Mouse (Mus musculus) bone marrow macrophage, adult 2 months (primary cell): ENCODE data around the gene Slc4a4.

Source experiments
- CTCF ChIP-seq: IDR thresholded peaks from 2 replicates; pipeline ENCODE4 v1.5.1; 2012; ENCODE audit warnings: low read depth, mild to moderate bottlenecking, low read length, moderate library complexity
- POLR2A ChIP-seq: IDR thresholded peaks from 2 replicates; pipeline ENCODE4 v1.6.1; 2012; ENCODE audit warnings: mild to moderate bottlenecking, low read depth, low read length, borderline replicate concordance

DNA sequence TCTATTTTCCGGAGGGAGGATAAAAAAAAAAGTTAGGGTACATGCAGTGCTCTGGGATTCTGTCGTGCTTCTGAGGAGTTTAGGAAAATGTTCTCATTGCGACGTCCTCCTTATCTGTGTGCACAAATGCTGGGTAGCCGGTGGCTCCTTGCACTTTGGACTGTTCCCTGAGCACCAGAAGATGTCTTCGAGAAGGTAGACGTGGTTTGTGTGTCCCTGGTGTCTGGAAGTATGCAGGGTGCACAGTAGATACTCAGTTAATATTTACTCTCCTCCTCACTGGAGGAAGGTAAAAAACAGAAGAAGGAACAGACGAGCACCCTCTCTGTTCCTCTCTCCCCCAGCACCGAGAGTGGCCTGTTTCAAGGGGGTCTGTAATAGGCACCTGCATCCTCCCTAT lies 44.6 kb downstream of the Slc4a4 start:
- TF ChIP-seq POLR2A (no peak), CTCF (no peak)
